Mouse (Mus musculus): ENCODE data around the gene Serinc4. TPM values are rescaled to one million over a fixed set of nuclear protein-coding genes. Genes with fewer than 3 reads are reported as not detected.

The Serinc4 gene
- polyA plus RNA-seq, 1 experiment from 2014 or later: 1.1 TPM

DNA sequence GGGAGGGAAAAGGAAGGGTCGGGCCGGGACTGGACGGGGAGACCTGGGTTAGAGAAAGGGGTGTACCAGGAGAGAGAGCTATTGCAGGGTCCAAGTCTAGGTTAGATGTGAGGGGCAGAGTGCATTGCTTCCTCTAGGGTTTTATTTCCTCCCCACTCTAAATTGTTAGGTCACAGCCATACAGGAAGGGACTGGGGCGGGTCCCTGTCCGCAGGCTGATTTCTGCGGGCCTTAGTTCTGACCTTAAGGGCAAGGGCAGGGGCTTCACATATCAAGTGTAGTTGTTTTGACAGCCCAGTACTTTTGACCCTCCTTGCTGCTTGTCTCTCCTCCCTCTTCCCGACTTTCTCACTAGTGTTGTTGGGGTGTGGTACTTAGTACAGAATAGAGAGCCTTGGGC is 6.5 kb downstream of the Serinc4 start:
- Histone ChIP-seq H3K9me3 (replicated peaks; ENCODE audit: control insufficient read depth, low read length) (no peaks in the 10 kb centered on the region), H3K27me3 (replicated peaks; ENCODE audit: control insufficient read depth, insufficient read depth, low read length) (no peaks in the 10 kb centered on the region), H3K4me3 (ENCODE audit: low read depth, low read length) (peak overlapping the region; percentile 96), H3K27ac (ENCODE audit: low read depth, low read length) (peak overlapping the region; percentile 94; the same call in 1 of the 2 replicates), H3K36me3 (ENCODE audit: control insufficient read depth, insufficient read depth, low read length) (peaks cover 24% of the 10 kb centered on the region), H3K9ac (ENCODE audit: low read length) (peak overlapping the region; percentile 91), H3K4me1 (ENCODE audit: control insufficient read depth, insufficient read depth, low read length) (peaks cover 7% of the 10 kb centered on the region), H3K4me2 (ENCODE audit: low read length) (peak overlapping the region; percentile 94)
- ATAC-seq (no peak), DNase-seq (ENCODE audit: low spot score) (no peak)
- WGBS: 4% methylated on average over 7 of the region's 7 CpGs

DNA sequence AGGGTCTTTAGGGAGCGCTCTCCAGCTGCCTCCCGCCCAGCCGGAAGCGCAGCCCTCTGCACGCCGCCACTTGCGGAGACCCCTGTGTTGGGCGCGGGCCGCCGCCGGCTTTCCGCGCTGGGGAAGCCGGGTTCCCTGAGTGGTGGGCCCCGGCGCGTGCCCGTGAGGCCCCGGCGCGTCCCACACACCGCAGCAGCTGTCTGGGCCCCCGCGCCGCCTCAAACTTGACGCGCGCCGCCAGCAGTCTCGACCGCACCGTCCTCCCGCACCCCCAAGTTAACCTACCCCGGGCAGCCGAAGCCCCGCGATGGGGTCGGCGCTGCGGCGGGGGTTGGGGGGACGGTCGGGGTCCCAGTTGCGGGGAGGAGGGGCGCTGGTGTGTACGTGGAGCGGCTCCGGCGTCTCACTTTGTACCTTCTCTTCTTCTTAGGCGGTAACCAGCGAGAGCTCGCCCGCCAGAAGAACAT is 7.0 kb downstream of the Serinc4 start:
- H3K27ac ChIP-seq (ENCODE audit: low read depth, low read length): peak overlapping the region; percentile 94
- ATAC-seq (peak; percentile 78), DNase-seq (ENCODE audit: low spot score) (no peak)
- WGBS: under 1% methylated on average over 49 of the region's 54 CpGs
- peaks cover 24% of the 10 kb centered on the region for H3K36me3 ChIP-seq (ENCODE audit: control insufficient read depth, insufficient read depth, low read length)
- no peaks in the 10 kb centered on the region for H3K9me3 ChIP-seq (replicated peaks; ENCODE audit: control insufficient read depth, low read length)
- H3K4me1 ChIP-seq (ENCODE audit: control insufficient read depth, insufficient read depth, low read length): peaks cover 7% of the 10 kb centered on the region
- peak overlapping the region; percentile 91 for H3K9ac ChIP-seq (ENCODE audit: low read length)
- H3K4me2 ChIP-seq (ENCODE audit: low read length): peak overlapping the region; percentile 94
- H3K4me3 ChIP-seq (ENCODE audit: low read depth, low read length): peak overlapping the region; percentile 96
- no peaks in the 10 kb centered on the region for H3K27me3 ChIP-seq (replicated peaks; ENCODE audit: control insufficient read depth, insufficient read depth, low read length)

DNA sequence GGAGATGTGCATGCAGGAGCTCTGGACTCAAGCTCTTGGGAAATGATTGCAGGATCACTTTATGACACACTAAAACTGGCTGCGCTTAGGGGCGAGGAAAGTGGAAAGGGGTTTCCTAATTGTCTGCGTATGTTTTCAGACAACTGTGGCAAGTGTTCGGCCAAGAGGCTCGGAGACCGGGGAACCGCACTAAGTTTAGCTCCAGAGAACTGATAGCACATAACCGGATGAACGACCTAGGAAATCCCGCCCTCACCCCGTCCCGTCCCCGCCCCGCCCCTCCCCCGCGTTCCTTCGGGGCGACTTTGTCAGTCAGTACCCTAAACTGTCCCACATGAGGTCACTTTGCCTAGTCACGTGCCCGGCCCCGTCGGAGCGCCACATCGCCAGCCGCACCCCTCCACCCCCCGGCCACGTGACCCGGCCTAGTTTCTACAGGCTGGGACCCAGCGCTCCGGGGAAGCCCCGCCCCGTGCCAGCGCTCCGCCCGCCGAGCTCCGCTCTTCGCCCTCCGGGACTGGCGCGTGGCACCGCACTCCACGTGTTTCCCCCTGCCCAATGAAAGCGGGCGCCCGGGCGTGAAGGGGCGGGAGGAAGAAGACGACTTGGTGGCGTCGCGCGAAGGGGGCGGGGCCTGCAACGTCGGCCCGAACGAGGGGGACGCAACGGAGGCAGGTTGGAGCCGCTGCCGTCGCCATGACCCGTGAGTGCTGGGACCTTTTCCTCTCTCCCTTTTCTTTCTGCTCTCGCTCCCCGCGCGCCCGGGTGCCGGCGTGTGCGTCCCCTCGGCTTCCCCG is 7.6 kb downstream of the Serinc4 start, which contains the start of gene Serf2:
Serf2 (plus strand) TSS at position 457 of the 797 bp plus-strand sequence.
- Histone ChIP-seq H3K36me3 (ENCODE audit: control insufficient read depth, insufficient read depth, low read length) (peaks cover 24% of the 10 kb centered on the region), H3K4me1 (ENCODE audit: control insufficient read depth, insufficient read depth, low read length) (peaks cover 7% of the 10 kb centered on the region)

DNA sequence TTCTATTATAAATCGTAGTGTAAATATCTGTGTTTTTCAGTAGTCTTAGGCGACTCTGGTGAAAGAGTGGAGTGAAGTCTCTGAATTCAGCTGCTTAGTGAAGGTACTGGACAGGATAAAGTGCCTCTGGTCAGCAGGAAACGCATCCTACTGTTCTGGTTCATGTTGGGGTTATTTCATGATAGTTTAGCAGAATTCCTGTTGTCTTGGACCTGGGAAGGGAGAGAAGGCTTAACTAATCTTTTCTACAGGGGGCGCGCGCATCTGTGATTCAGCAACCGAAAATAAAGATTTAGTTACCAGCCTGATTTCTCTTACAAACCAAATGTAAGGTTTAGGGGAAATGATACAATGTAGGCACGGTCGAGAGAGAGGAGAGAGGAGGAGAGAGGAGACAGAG is 8.4 kb downstream of the Serinc4 start:
- Histone ChIP-seq H3K9ac (ENCODE audit: low read length) (peak overlapping the region; percentile 22), H3K4me1 (ENCODE audit: control insufficient read depth, insufficient read depth, low read length) (peaks cover 7% of the 10 kb centered on the region), H3K9me3 (replicated peaks; ENCODE audit: control insufficient read depth, low read length) (no peaks in the 10 kb centered on the region), H3K4me3 (ENCODE audit: low read depth, low read length) (peak overlapping the region; percentile 96), H3K27ac (ENCODE audit: low read depth, low read length) (peak overlapping the region; percentile 5; the same call in 1 of the 2 replicates), H3K4me2 (ENCODE audit: low read length) (peak overlapping the region; percentile 51), H3K36me3 (ENCODE audit: control insufficient read depth, insufficient read depth, low read length) (peaks cover 18% of the 10 kb centered on the region), H3K27me3 (replicated peaks; ENCODE audit: control insufficient read depth, insufficient read depth, low read length) (no peaks in the 10 kb centered on the region)
- WGBS: 20% methylated on average over 9 of the region's 9 CpGs
- ATAC-seq (no peak), DNase-seq (ENCODE audit: low spot score) (peak; percentile 48)

More for the DNA sequence above, 7.6 kb downstream of the Serinc4 start, which contains the start of gene Serf2:
- Histone ChIP-seq H3K4me2 (ENCODE audit: low read length) (peak within 1 kb of the TSS; percentile 94), H3K9me3 (replicated peaks; ENCODE audit: control insufficient read depth, low read length) (no peaks in the 10 kb centered on the region), H3K4me3 (ENCODE audit: low read depth, low read length) (peak within 1 kb of the TSS; percentile 96), H3K9ac (ENCODE audit: low read length) (peak within 1 kb of the TSS; percentile 91), H3K27me3 (replicated peaks; ENCODE audit: control insufficient read depth, insufficient read depth, low read length) (no peaks in the 10 kb centered on the region), H3K27ac (ENCODE audit: low read depth, low read length) (peak within 1 kb of the TSS; percentile 94)
- under 1% methylated on average over 71 of the region's 74 CpGs for WGBS
- ATAC-seq: peak; percentile 99
- DNase-seq (ENCODE audit: low spot score): peak; percentile 99

DNA sequence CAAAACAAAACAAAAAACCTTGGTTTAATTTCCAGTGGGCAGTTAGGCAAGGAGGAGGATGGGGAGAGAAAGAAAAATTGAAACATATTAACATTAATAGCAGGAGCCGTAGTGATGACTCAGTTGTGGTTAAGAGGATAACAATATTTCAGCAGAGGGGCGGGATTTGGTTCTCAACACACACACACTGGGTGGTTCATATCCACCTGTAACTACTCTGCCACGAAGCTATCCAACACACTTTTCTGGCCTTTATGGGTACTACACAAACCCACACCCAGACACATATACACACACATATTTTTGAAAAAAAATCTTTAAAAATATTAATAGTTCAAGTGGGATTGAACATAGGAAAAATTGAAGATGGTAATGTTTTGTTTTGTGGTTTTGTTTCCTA is 9.6 kb downstream of the Serinc4 start:
- Histone ChIP-seq H3K4me1 (ENCODE audit: control insufficient read depth, insufficient read depth, low read length) (peaks cover 17% of the 10 kb centered on the region), H3K4me2 (ENCODE audit: low read length) (no peak overlapping the region), H3K27ac (ENCODE audit: low read depth, low read length) (no peak overlapping the region), H3K36me3 (ENCODE audit: control insufficient read depth, insufficient read depth, low read length) (peaks cover 7% of the 10 kb centered on the region; the same call in 1 of the 2 replicates), H3K4me3 (ENCODE audit: low read depth, low read length) (no peak overlapping the region), H3K9ac (ENCODE audit: low read length) (no peak overlapping the region), H3K27me3 (replicated peaks; ENCODE audit: control insufficient read depth, insufficient read depth, low read length) (peaks cover 8% of the 10 kb centered on the region; the same call in 1 of the 2 replicates), H3K9me3 (replicated peaks; ENCODE audit: control insufficient read depth, low read length) (no peaks in the 10 kb centered on the region)
- WGBS: 97% methylated on average over 3 of the region's 3 CpGs
- DNase-seq (ENCODE audit: low spot score): no peak
- ATAC-seq: no peak

DNA sequence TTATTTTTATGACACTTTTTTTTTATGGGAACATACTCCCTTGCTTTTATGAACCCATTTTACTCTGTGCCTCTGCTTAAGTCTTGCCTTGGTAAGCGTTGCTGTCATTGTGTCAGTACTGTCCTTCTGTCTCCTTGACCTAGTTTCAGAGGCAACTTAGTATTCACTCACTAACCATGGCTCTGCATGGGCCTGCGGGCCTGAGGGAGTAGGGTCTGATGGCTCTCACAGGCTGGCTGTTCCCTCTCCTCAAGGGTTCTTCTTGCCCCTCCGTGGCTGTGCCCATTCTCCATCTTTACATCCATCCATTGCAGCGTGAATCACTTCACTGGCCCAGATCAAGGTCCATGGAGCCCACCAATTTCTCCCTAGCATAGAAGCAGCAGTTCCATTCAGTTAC is 10.1 kb downstream of the Serinc4 start:
- ATAC-seq: no peak
- H3K27me3 ChIP-seq (replicated peaks; ENCODE audit: control insufficient read depth, insufficient read depth, low read length): peaks cover 11% of the 10 kb centered on the region; the same call in 1 of the 2 replicates
- H3K36me3 ChIP-seq (ENCODE audit: control insufficient read depth, insufficient read depth, low read length): peaks cover 5% of the 10 kb centered on the region; the same call in 1 of the 2 replicates
- H3K27ac ChIP-seq (ENCODE audit: low read depth, low read length): no peak overlapping the region
- H3K4me1 ChIP-seq (ENCODE audit: control insufficient read depth, insufficient read depth, low read length): peaks cover 20% of the 10 kb centered on the region
- H3K4me2 ChIP-seq (ENCODE audit: low read length): no peak overlapping the region
- no peaks in the 10 kb centered on the region for H3K9me3 ChIP-seq (replicated peaks; ENCODE audit: control insufficient read depth, low read length)
- no peak overlapping the region for H3K4me3 ChIP-seq (ENCODE audit: low read depth, low read length)
- no peak for DNase-seq (ENCODE audit: low spot score)
- 84% methylated on average over 4 of the region's 4 CpGs for WGBS
- H3K9ac ChIP-seq (ENCODE audit: low read length): no peak overlapping the region

DNA sequence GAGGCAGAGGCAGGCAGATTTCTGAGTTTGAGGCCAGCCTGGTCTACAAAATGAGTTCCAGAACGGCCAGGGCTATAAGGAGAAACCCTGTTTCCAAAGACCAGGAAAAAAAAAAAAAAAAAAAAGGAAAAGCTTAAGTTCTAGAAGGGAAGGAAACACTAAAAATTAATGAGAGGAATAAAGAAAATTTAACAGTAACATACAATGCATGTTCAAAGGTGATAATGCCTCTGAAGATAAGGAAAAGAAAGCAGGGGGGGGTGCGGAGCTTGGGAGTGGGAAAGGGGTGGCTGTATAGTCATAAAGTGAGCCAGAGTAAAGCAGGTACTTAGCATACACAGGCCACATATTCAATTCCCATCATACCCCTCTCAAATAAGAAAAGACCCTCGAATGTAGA is 11.5 kb downstream of the Serinc4 start:
- no peak for ATAC-seq

DNA sequence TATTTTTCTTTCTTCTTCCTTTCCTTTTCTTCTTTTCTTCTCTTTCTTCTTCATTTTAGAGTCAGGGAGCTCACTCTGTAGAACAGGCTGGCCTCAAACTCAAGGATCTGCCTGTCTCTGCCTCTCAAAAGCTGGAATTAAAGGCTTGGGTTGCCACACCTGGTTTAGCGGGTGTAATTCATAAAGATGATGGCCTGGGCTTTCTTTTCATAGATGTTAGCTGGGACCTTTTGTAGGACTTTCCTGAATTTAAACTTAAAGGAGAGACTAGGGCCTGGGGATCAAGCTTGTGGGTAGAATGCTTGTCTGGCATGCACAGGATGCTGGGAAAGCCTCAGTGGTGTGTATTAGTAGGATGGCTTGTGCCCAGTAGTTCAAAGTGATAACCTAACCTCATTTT is 12.4 kb downstream of the Serinc4 start, which contains the start of gene Ell3:
Ell3 (minus strand) TSS at position 101 of the 400 bp plus-strand sequence.
- WGBS: 80% methylated on average over 1 of the region's 1 CpGs
- Histone ChIP-seq H3K4me3 (ENCODE audit: low read depth, low read length) (no peak within 1 kb of the TSS), H3K9me3 (replicated peaks; ENCODE audit: control insufficient read depth, low read length) (no peaks in the 10 kb centered on the region), H3K4me2 (ENCODE audit: low read length) (peak within 1 kb of the TSS; percentile 61), H3K4me1 (ENCODE audit: control insufficient read depth, insufficient read depth, low read length) (peaks cover 15% of the 10 kb centered on the region), H3K27ac (ENCODE audit: low read depth, low read length) (no peak within 1 kb of the TSS), H3K9ac (ENCODE audit: low read length) (no peak within 1 kb of the TSS), H3K36me3 (ENCODE audit: control insufficient read depth, insufficient read depth, low read length) (peaks cover 9% of the 10 kb centered on the region), H3K27me3 (replicated peaks; ENCODE audit: control insufficient read depth, insufficient read depth, low read length) (peaks cover 13% of the 10 kb centered on the region; the same call in 1 of the 2 replicates)
- no peak for DNase-seq (ENCODE audit: low spot score)
- no peak for ATAC-seq

More for the DNA sequence above, 11.5 kb downstream of the Serinc4 start:
- Histone ChIP-seq H3K27ac (ENCODE audit: low read depth, low read length) (no peak overlapping the region), H3K36me3 (ENCODE audit: control insufficient read depth, insufficient read depth, low read length) (no peaks in the 10 kb centered on the region; the same call in 1 of the 2 replicates), H3K4me3 (ENCODE audit: low read depth, low read length) (no peak overlapping the region), H3K4me2 (ENCODE audit: low read length) (no peak overlapping the region), H3K4me1 (ENCODE audit: control insufficient read depth, insufficient read depth, low read length) (peaks cover 16% of the 10 kb centered on the region), H3K9me3 (replicated peaks; ENCODE audit: control insufficient read depth, low read length) (no peaks in the 10 kb centered on the region), H3K9ac (ENCODE audit: low read length) (no peak overlapping the region), H3K27me3 (replicated peaks; ENCODE audit: control insufficient read depth, insufficient read depth, low read length) (peaks cover 13% of the 10 kb centered on the region; the same call in 1 of the 2 replicates)
- WGBS: 87% methylated on average over 3 of the region's 3 CpGs
- no peak for DNase-seq (ENCODE audit: low spot score)

DNA sequence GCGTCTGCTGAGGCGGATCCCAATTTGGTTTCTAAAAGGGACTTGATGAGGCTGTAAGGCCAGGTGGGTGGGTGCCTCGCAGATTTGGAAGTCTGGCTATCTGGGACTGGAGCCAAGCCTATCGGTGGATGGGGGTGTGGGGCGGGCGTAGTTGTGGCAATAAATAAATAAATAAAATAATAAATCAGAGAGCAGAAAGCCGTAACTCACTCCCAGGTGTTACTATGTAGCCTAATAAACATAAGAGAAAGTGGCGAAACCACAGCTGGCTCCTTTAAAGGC is 13.6 kb downstream of the Serinc4 start:
- H3K9me3 ChIP-seq (replicated peaks; ENCODE audit: control insufficient read depth, low read length): no peaks in the 10 kb centered on the region
- WGBS: 7% methylated on average over 8 of the region's 8 CpGs
- peak overlapping the region; percentile 43 for H3K9ac ChIP-seq (ENCODE audit: low read length)
- H3K4me3 ChIP-seq (ENCODE audit: low read depth, low read length): peak overlapping the region; percentile 28; the same call in 1 of the 2 replicates
- peaks cover 21% of the 10 kb centered on the region for H3K36me3 ChIP-seq (ENCODE audit: control insufficient read depth, insufficient read depth, low read length)
- peaks cover 13% of the 10 kb centered on the region; the same call in 1 of the 2 replicates for H3K27me3 ChIP-seq (replicated peaks; ENCODE audit: control insufficient read depth, insufficient read depth, low read length)
- no peak overlapping the region for H3K27ac ChIP-seq (ENCODE audit: low read depth, low read length)
- DNase-seq (ENCODE audit: low spot score) (peak; percentile 35), ATAC-seq (no peak)
- peaks cover 14% of the 10 kb centered on the region for H3K4me1 ChIP-seq (ENCODE audit: control insufficient read depth, insufficient read depth, low read length)
- peak overlapping the region; percentile 61 for H3K4me2 ChIP-seq (ENCODE audit: low read length)
